Comparison of ENCODE assay signal across 8 mouse cellular contexts in the genomic region with DNA sequence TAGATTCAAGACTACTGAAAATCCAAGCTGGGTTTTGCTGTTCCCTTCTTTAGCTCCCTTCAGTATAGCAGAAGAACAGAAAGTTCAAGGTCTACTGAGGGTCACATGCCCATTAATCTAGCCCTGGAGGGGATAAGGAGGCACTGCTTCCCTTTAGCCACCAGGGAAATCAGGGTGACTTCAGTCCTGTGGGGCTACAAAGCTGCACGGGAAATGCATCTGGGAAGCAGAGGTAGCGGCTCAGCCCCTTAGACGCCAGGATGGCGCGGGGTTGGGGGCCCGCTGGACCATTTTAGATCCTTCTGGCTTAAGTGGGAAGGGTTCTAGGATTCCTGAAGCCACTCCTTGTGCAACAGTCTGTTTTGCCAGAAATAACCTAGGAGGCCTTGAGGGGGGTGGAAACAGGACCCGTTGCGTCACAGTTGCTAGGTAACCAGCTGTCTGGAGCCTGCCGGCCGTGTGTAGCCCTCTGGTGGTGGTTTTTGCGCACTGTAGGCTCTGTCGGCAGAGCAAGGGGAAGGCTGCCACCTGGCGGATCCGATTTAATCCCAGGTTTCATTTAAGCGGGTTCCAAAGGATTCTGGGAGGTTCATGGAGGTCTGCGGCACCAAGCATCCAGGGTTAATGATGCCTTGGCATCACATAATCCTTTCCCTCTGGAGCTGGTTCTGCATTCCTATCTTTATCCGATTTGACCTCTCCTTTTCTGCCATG. TPM values are rescaled to one million over a fixed set of nuclear protein-coding genes. Genes with fewer than 3 reads are reported as not detected.
A peak's percentile ranks its signal among the peaks of the same experiment; 100 is the strongest.
DNase-seq lines count a peak whose midpoint lies in the region; ATAC-seq and TF ChIP-seq lines count a peak whose summit lies in the region.

No protein-coding gene starts in this region.

- no peaks in the 10 kb centered on the region for H3K36me3 ChIP-seq in CH12.LX (replicated peaks in 1 of 2; ENCODE audit: control insufficient read depth in 1 of 2, insufficient read depth in 1 of 2, low read length in 1 of 2)
- peaks cover 37% of the 10 kb centered on the region for H3K36me3 ChIP-seq in forebrain, embryonic 13.5 days (ENCODE audit: poor library complexity, severe bottlenecking)
- H3K36me3 ChIP-seq in heart, postnatal 0 days (replicated peaks; ENCODE audit: control insufficient read depth, insufficient read depth, low read length), result peaks cover 25% of the 10 kb centered on the region
- no peaks in the 10 kb centered on the region for H3K36me3 ChIP-seq in liver, embryonic 14.5 days (replicated peaks; ENCODE audit: control insufficient read depth, insufficient read depth, low read depth)
- H3K36me3 ChIP-seq in neural tube, embryonic 11.5 days (ENCODE audit: control insufficient read depth, insufficient read depth, low read length), result no peaks in the 10 kb centered on the region
- H3K36me3 ChIP-seq in stomach, embryonic 16.5 days (ENCODE audit: control insufficient read depth, insufficient read depth, low read length), result peaks cover 5% of the 10 kb centered on the region; the same call in 1 of the 2 replicates

- peaks cover 16% of the 10 kb centered on the region for H3K9me3 ChIP-seq in CH12.LX (replicated peaks; ENCODE audit: low read length)
- H3K9me3 ChIP-seq in forebrain, embryonic 13.5 days (replicated peaks), result no peaks in the 10 kb centered on the region; the same call in 1 of the 2 replicates
- H3K9me3 ChIP-seq in heart, postnatal 0 days (replicated peaks; ENCODE audit: control insufficient read depth, low read length), result no peaks in the 10 kb centered on the region
- H3K9me3 ChIP-seq in liver, embryonic 14.5 days (ENCODE audit: control insufficient read depth, low read length), result no peaks in the 10 kb centered on the region
- H3K9me3 ChIP-seq in neural tube, embryonic 11.5 days (ENCODE audit: control insufficient read depth, low read length), result no peaks in the 10 kb centered on the region
- H3K9me3 ChIP-seq in stomach, embryonic 16.5 days (replicated peaks; ENCODE audit: control insufficient read depth, low read length), result peaks cover 7% of the 10 kb centered on the region; the same call in 1 of the 2 replicates

- no peak for TF ChIP-seq POLR2A in CH12.LX (IDR thresholded peaks at IDR 0.05; ENCODE audit: low read depth, low read length)

- peaks cover 18% of the 10 kb centered on the region for H3K27me3 ChIP-seq in CH12.LX (replicated peaks)
- no peaks in the 10 kb centered on the region for H3K27me3 ChIP-seq in forebrain, embryonic 13.5 days
- no peaks in the 10 kb centered on the region for H3K27me3 ChIP-seq in heart, postnatal 0 days (ENCODE audit: control insufficient read depth, insufficient read depth, low read length)
- H3K27me3 ChIP-seq in liver, embryonic 14.5 days (ENCODE audit: control insufficient read depth, insufficient read depth, low read length), result no peaks in the 10 kb centered on the region
- H3K27me3 ChIP-seq in neural tube, embryonic 11.5 days (ENCODE audit: control insufficient read depth, insufficient read depth, low read length), result no peaks in the 10 kb centered on the region
- H3K27me3 ChIP-seq in stomach, embryonic 16.5 days (ENCODE audit: control insufficient read depth, insufficient read depth, low read length), result no peaks in the 10 kb centered on the region

- DNase-seq in CH12.LX (ENCODE audit: extremely low read depth), result peak; percentile 92
- peak; percentile 63 for DNase-seq in c-Kit-positive CD71-positive TER-119-positive erythroid progenitor cells, embryonic 14.5 days (ENCODE audit: low spot score)
- peak; percentile 97 for DNase-seq in heart, postnatal 0 days (ENCODE audit: low spot score)
- DNase-seq in kidney, postnatal 36 days, result peak; percentile 95
- peak; percentile 49 to 52 (median 50) for DNase-seq in liver, embryonic 14.5 days (ENCODE audit: low read depth in 3 of 3, low spot score in 3 of 3)
- DNase-seq in neural tube, embryonic 11.5 days (ENCODE audit: low spot score), result peak; percentile 95

- no peak overlapping the region for H3K9ac ChIP-seq in CH12.LX (ENCODE audit: insufficient read depth, low read depth)
- peak overlapping the region; percentile 30; the same call in 1 of the 2 replicates for H3K9ac ChIP-seq in forebrain, embryonic 13.5 days
- H3K9ac ChIP-seq in heart, postnatal 0 days (replicated peaks; ENCODE audit: low read depth, low read length), result no peak overlapping the region; the same call in 1 of the 2 replicates
- no peak overlapping the region for H3K9ac ChIP-seq in liver, embryonic 14.5 days (replicated peaks)
- H3K9ac ChIP-seq in neural tube, embryonic 11.5 days (ENCODE audit: low read length), result no peak overlapping the region; the same call in 1 of the 2 replicates
- H3K9ac ChIP-seq in stomach, embryonic 16.5 days (ENCODE audit: low read length), result peak overlapping the region; percentile 43; the same call in 1 of the 2 replicates

- TF ChIP-seq CTCF in CH12.LX (conservative IDR thresholded peaks at IDR 0.05 in 1 of 2, IDR thresholded peaks at IDR 0.05 in 1 of 2; ENCODE audit: low read depth in 2 of 2, low read length in 2 of 2), result peak; percentile 91 to 100
- TF ChIP-seq CTCF in heart, postnatal 0 days (IDR thresholded peaks at IDR 0.05; ENCODE audit: low read depth), result peak; percentile 100
- peak; percentile 98 for TF ChIP-seq CTCF in liver, embryonic 14.5 days (IDR thresholded peaks at IDR 0.05; ENCODE audit: low read depth)

- H3K4me1 ChIP-seq in CH12.LX (ENCODE audit: control insufficient read depth in 1 of 2, insufficient read depth in 2 of 2), result peaks cover 3 to 16% of the 10 kb centered on the region in 2 experiments
- peaks cover 21% of the 10 kb centered on the region for H3K4me1 ChIP-seq in forebrain, embryonic 13.5 days
- peaks cover 21% of the 10 kb centered on the region for H3K4me1 ChIP-seq in heart, postnatal 0 days (ENCODE audit: control insufficient read depth, insufficient read depth)
- H3K4me1 ChIP-seq in liver, embryonic 14.5 days (replicated peaks; ENCODE audit: control insufficient read depth in 2 of 2, insufficient read depth in 2 of 2, low read length in 1 of 2), result no peaks in the 10 kb centered on the region
- H3K4me1 ChIP-seq in neural tube, embryonic 11.5 days (ENCODE audit: control insufficient read depth, insufficient read depth, low read length), result peaks cover 6% of the 10 kb centered on the region; the same call in 1 of the 2 replicates
- H3K4me1 ChIP-seq in stomach, embryonic 16.5 days (ENCODE audit: control insufficient read depth, insufficient read depth, low read length), result peaks cover 10% of the 10 kb centered on the region

- in situ Hi-C loops in CH12.LX (cut with MboI; ENCODE audit: low pct_ligation_motif_present, low pct_unique_long_range_greater_than_20kb, low sequenced_read_pairs), result loop anchor here (5.0 to 25.0 kb wide), 2 partner anchors 33 to 222 kb away; no protein-coding TSS in a partner anchor

- peak; percentile 99 for TF ChIP-seq RAD21 in CH12.LX (IDR thresholded peaks at IDR 0.05; ENCODE audit: low read depth, low read length)

- peak; percentile 92 for ATAC-seq in forebrain, embryonic 13.5 days
- ATAC-seq in heart, postnatal 0 days (ENCODE audit: insufficient read depth, low read depth), result peak; percentile 92
- ATAC-seq in liver, embryonic 14.5 days (ENCODE audit: insufficient read depth), result peak; percentile 52; the same call in 1 of the 2 replicates
- peak; percentile 93 for ATAC-seq in neural tube, embryonic 11.5 days (ENCODE audit: insufficient read depth, low FRiP score, low TSS enrichment)
- ATAC-seq in stomach, embryonic 16.5 days (ENCODE audit: insufficient read depth, low FRiP score), result peak; percentile 94

- H3K79me2 ChIP-seq in CH12.LX (replicated peaks; ENCODE audit: control insufficient read depth, extremely low read depth, insufficient read depth, poor library complexity, severe bottlenecking), result no peaks in the 10 kb centered on the region

- dilution Hi-C loops in CH12.LX (cut with MboI; ENCODE audit: extremely low pct_ligation_motif_present, extremely low pct_unique_long_range_greater_than_20kb, low sequenced_read_pairs), result no loop called here

- H3K4me2 ChIP-seq in CH12.LX (ENCODE audit: insufficient read depth, low read depth, poor library complexity, severe bottlenecking), result peak overlapping the region; percentile 64
- H3K4me2 ChIP-seq in forebrain, embryonic 13.5 days, result peak overlapping the region; percentile 46
- H3K4me2 ChIP-seq in heart, postnatal 0 days (ENCODE audit: low read depth, low read length), result peak overlapping the region; percentile 37
- H3K4me2 ChIP-seq in liver, embryonic 14.5 days (ENCODE audit: low read depth), result no peak overlapping the region
- peak overlapping the region; percentile 24 for H3K4me2 ChIP-seq in neural tube, embryonic 11.5 days (ENCODE audit: low read depth)
- H3K4me2 ChIP-seq in stomach, embryonic 16.5 days (ENCODE audit: low read depth, low read length), result peak overlapping the region; percentile 37

- TF ChIP-seq EP300 in CH12.LX (IDR thresholded peaks at IDR 0.05; ENCODE audit: low read length), result no peak
- peak; percentile 67; the same call in 1 of the 2 replicates for TF ChIP-seq EP300 in heart, postnatal 0 days (IDR thresholded peaks at IDR 0.05; ENCODE audit: low read depth)
- TF ChIP-seq EP300 in liver, embryonic 14.5 days (IDR thresholded peaks at IDR 0.05; ENCODE audit: low read depth), result no peak

- peak overlapping the region in 1 of 3 experiments; percentile 8 for H3K4me3 ChIP-seq in CH12.LX (replicated peaks in 1 of 3; ENCODE audit: low read depth in 2 of 3, low read length in 2 of 3, poor library complexity in 1 of 3)
- H3K4me3 ChIP-seq in forebrain, embryonic 13.5 days, result 0 out of 2 replicates have a peak overlapping the region, but pooled peaks have one; percentile 1
- H3K4me3 ChIP-seq in heart, postnatal 0 days (ENCODE audit: low read depth, low read length), result no peak overlapping the region
- H3K4me3 ChIP-seq in liver, embryonic 14.5 days (ENCODE audit: insufficient read depth in 1 of 2, low read depth in 2 of 2, low read length in 2 of 2), result no peak overlapping the region
- H3K4me3 ChIP-seq in neural tube, embryonic 11.5 days (ENCODE audit: low read depth, low read length), result no peak overlapping the region
- 0 out of 2 replicates have a peak overlapping the region, but pooled peaks have one; percentile 2 for H3K4me3 ChIP-seq in stomach, embryonic 16.5 days (replicated peaks; ENCODE audit: low read length)

- no peak overlapping the region for H3K27ac ChIP-seq in CH12.LX (ENCODE audit: insufficient read depth, low read depth)
- 0 out of 2 replicates have a peak overlapping the region, but pooled peaks have one; percentile 19 for H3K27ac ChIP-seq in forebrain, embryonic 13.5 days
- peak overlapping the region; percentile 84 for H3K27ac ChIP-seq in heart, postnatal 0 days (ENCODE audit: low read depth)
- H3K27ac ChIP-seq in liver, embryonic 14.5 days, result no peak overlapping the region
- no peak overlapping the region for H3K27ac ChIP-seq in neural tube, embryonic 11.5 days (ENCODE audit: low read depth, low read length)
- H3K27ac ChIP-seq in stomach, embryonic 16.5 days (ENCODE audit: low read length), result peak overlapping the region; percentile 52; the same call in 1 of the 2 replicates

- WGBS in forebrain, embryonic 13.5 days, result 9% methylated on average over 17 of the region's 17 CpGs
- 2% methylated on average over 17 of the region's 17 CpGs for WGBS in heart, postnatal 0 days
- WGBS in liver, embryonic 14.5 days (ENCODE audit: insufficient replicate concordance), result 14% methylated on average over 17 of the region's 17 CpGs
- 11% methylated on average over 17 of the region's 17 CpGs for WGBS in neural tube, embryonic 11.5 days
- WGBS in stomach, embryonic 16.5 days, result 5% methylated on average over 17 of the region's 17 CpGs

RNA-seq across cellular contexts. Expression of a gene that starts 13.3 kb away (rescaled TPM):
- 0.08 and 0.21 TPM in 2 replicates for total RNA-seq in CH12.LX (2012; rRNA removed)
- 0.03 TPM in 1 of 2 replicates, not detected in the other for total RNA-seq in CH12.LX (2014; rRNA removed)
- 0.38 TPM in 1 of 2 replicates, not detected in the other for polyA plus RNA-seq in CH12.LX (2012; ENCODE audit: insufficient read length, low read depth)
- 20.9 and 25.3 TPM in 2 replicates for polyA plus RNA-seq in forebrain, embryonic 13.5 days (2015; fragmentation: Nextera tagmentation; extraction: Ambion mirVana)
- total RNA-seq in heart, postnatal 0 days (2014; rRNA removed; ENCODE audit: low replicate concordance), result 114 and 136 TPM in 2 replicates
- 44.7 and 49.9 TPM in 2 replicates for polyA plus RNA-seq in heart, postnatal 0 days (2015; fragmentation: Nextera tagmentation; extraction: Ambion mirVana)
- polyA plus RNA-seq in liver, embryonic 14.5 days (2012; rRNA removed), result 1.2 and 1.4 TPM in 2 replicates
- 0.44 and 0.77 TPM in 2 replicates for polyA plus RNA-seq in liver, embryonic 14.5 days (2014; fragmentation: Nextera tagmentation; extraction: Ambion mirVana)
- polyA plus RNA-seq in neural tube, embryonic 11.5 days (2014; fragmentation: Nextera tagmentation; extraction: Ambion mirVana), result 8.6 and 11.3 TPM in 2 replicates
- polyA plus RNA-seq in stomach, embryonic 16.5 days (2015; fragmentation: Nextera tagmentation; extraction: Ambion mirVana), result 14.1 and 15.4 TPM in 2 replicates

RNA-seq across cellular contexts. Expression of a gene that starts 38.0 kb away (rescaled TPM):
- 16.9 and 17.3 TPM in 2 replicates for total RNA-seq in CH12.LX (2012; rRNA removed)
- 11.6 and 16.0 TPM in 2 replicates for total RNA-seq in CH12.LX (2014; rRNA removed)
- 36.9 and 38.5 TPM in 2 replicates for polyA plus RNA-seq in CH12.LX (2012; ENCODE audit: insufficient read length, low read depth)
- 16.3 and 19.4 TPM in 2 replicates for polyA plus RNA-seq in forebrain, embryonic 13.5 days (2015; fragmentation: Nextera tagmentation; extraction: Ambion mirVana)
- 16.4 and 18.4 TPM in 2 replicates for total RNA-seq in heart, postnatal 0 days (2014; rRNA removed; ENCODE audit: low replicate concordance)
- 7.3 and 8.3 TPM in 2 replicates for polyA plus RNA-seq in heart, postnatal 0 days (2015; fragmentation: Nextera tagmentation; extraction: Ambion mirVana)
- 5.8 and 5.9 TPM in 2 replicates for polyA plus RNA-seq in liver, embryonic 14.5 days (2012; rRNA removed)
- polyA plus RNA-seq in liver, embryonic 14.5 days (2014; fragmentation: Nextera tagmentation; extraction: Ambion mirVana), result 3.4 and 4.2 TPM in 2 replicates
- polyA plus RNA-seq in neural tube, embryonic 11.5 days (2014; fragmentation: Nextera tagmentation; extraction: Ambion mirVana), result 20.6 and 20.9 TPM in 2 replicates
- polyA plus RNA-seq in stomach, embryonic 16.5 days (2015; fragmentation: Nextera tagmentation; extraction: Ambion mirVana), result 18.6 and 19.8 TPM in 2 replicates

RNA-seq across cellular contexts. Expression of a gene that starts 52.5 kb away (rescaled TPM):
- total RNA-seq in CH12.LX (2012; rRNA removed), result not detected in 2 replicates
- total RNA-seq in CH12.LX (2014; rRNA removed), result not detected in 2 replicates
- polyA plus RNA-seq in CH12.LX (2012; ENCODE audit: insufficient read length, low read depth), result not detected in 2 replicates
- 5.8 and 8.0 TPM in 2 replicates for polyA plus RNA-seq in forebrain, embryonic 13.5 days (2015; fragmentation: Nextera tagmentation; extraction: Ambion mirVana)
- total RNA-seq in heart, postnatal 0 days (2014; rRNA removed; ENCODE audit: low replicate concordance), result 5.7 and 8.2 TPM in 2 replicates
- polyA plus RNA-seq in heart, postnatal 0 days (2015; fragmentation: Nextera tagmentation; extraction: Ambion mirVana), result 6.4 and 7.3 TPM in 2 replicates
- polyA plus RNA-seq in liver, embryonic 14.5 days (2012; rRNA removed), result 1.3 and 1.8 TPM in 2 replicates
- 0.17 and 0.28 TPM in 2 replicates for polyA plus RNA-seq in liver, embryonic 14.5 days (2014; fragmentation: Nextera tagmentation; extraction: Ambion mirVana)
- 2.3 and 2.6 TPM in 2 replicates for polyA plus RNA-seq in neural tube, embryonic 11.5 days (2014; fragmentation: Nextera tagmentation; extraction: Ambion mirVana)
- polyA plus RNA-seq in stomach, embryonic 16.5 days (2015; fragmentation: Nextera tagmentation; extraction: Ambion mirVana), result 7.4 and 8.3 TPM in 2 replicates

RNA-seq across cellular contexts. Expression of a gene that starts 53.1 kb away (rescaled TPM):
- total RNA-seq in CH12.LX (2012; rRNA removed), result 0.29 and 0.47 TPM in 2 replicates
- total RNA-seq in CH12.LX (2014; rRNA removed), result not detected in 2 replicates
- 0.84 and 1.2 TPM in 2 replicates for polyA plus RNA-seq in CH12.LX (2012; ENCODE audit: insufficient read length, low read depth)
- 15.5 and 17.2 TPM in 2 replicates for polyA plus RNA-seq in forebrain, embryonic 13.5 days (2015; fragmentation: Nextera tagmentation; extraction: Ambion mirVana)
- total RNA-seq in heart, postnatal 0 days (2014; rRNA removed; ENCODE audit: low replicate concordance), result 293 and 367 TPM in 2 replicates
- 45.8 and 46.8 TPM in 2 replicates for polyA plus RNA-seq in heart, postnatal 0 days (2015; fragmentation: Nextera tagmentation; extraction: Ambion mirVana)
- polyA plus RNA-seq in liver, embryonic 14.5 days (2012; rRNA removed), result 7.7 and 9.7 TPM in 2 replicates
- 5.3 and 6.8 TPM in 2 replicates for polyA plus RNA-seq in liver, embryonic 14.5 days (2014; fragmentation: Nextera tagmentation; extraction: Ambion mirVana)
- 44.8 and 48.3 TPM in 2 replicates for polyA plus RNA-seq in neural tube, embryonic 11.5 days (2014; fragmentation: Nextera tagmentation; extraction: Ambion mirVana)
- polyA plus RNA-seq in stomach, embryonic 16.5 days (2015; fragmentation: Nextera tagmentation; extraction: Ambion mirVana), result 34.1 and 44.4 TPM in 2 replicates

Comparison
In these comparisons a context has a peak if more than half of its experiments do, and no peak if none do; other contexts are left out.
1. H3K27ac ChIP-seq: peak in forebrain, embryonic 13.5 days (single experiment), heart, postnatal 0 days (single experiment) and stomach, embryonic 16.5 days (single experiment); none in CH12.LX (single experiment), liver, embryonic 14.5 days (single experiment) and neural tube, embryonic 11.5 days (single experiment).
2. H3K4me3 ChIP-seq: peak in forebrain, embryonic 13.5 days (single experiment) and stomach, embryonic 16.5 days (single experiment); none in heart, postnatal 0 days (single experiment), liver, embryonic 14.5 days (0 of 2) and neural tube, embryonic 11.5 days (single experiment).
3. H3K9ac ChIP-seq: peak in forebrain, embryonic 13.5 days (single experiment) and stomach, embryonic 16.5 days (single experiment); none in CH12.LX (single experiment), heart, postnatal 0 days (single experiment), liver, embryonic 14.5 days (single experiment) and neural tube, embryonic 11.5 days (single experiment).
4. Peak in every context shown above with its lines, with median percentiles within 50 percentile points of each other: DNase-seq, CTCF ChIP-seq and ATAC-seq.